Mouse (Mus musculus) neural tube, embryonic 15.5 days (tissue): ENCODE measurements around the gene Neb. TPM values are rescaled to one million over a fixed set of nuclear protein-coding genes. Genes with fewer than 3 reads are reported as not detected.

Experiments used
- ATAC-seq: fragments of 200-750 bp; cut with Nextera tagmentation; 2 replicates; pipeline ENCODE4 v1.8.0; 2017; ENCODE audit warnings: mild to moderate bottlenecking, moderate TSS enrichment, moderate library complexity; ENCODE audit not compliant: low FRiP score
- H3K27ac ChIP-seq: fragments of 300-500 bp; sonication (generic); replicated peaks from 2 replicates; pipeline ENCODE4 v1.5.1; 2015; ENCODE audit warnings: mild to moderate bottlenecking, inconsistent platforms
- H3K27me3 ChIP-seq: fragments of 300-500 bp; sonication (generic); replicated peaks from 2 replicates; pipeline ENCODE4 v1.6.1; 2015; ENCODE audit warnings: inconsistent platforms
- H3K36me3 ChIP-seq: fragments of 300-500 bp; sonication (generic); 2 replicates; pipeline ENCODE4 v1.6.1; 2015; ENCODE audit warnings: inconsistent platforms
- H3K4me1 ChIP-seq: fragments of 300-500 bp; sonication (generic); 2 replicates; pipeline ENCODE4 v1.6.1; 2015; ENCODE audit warnings: inconsistent platforms
- H3K4me2 ChIP-seq: fragments of 300-500 bp; sonication (generic); 2 replicates; pipeline ENCODE4 v1.6.1; 2015; ENCODE audit warnings: inconsistent platforms, mild to moderate bottlenecking, moderate library complexity
- H3K4me3 ChIP-seq: fragments of 300-500 bp; sonication (generic); replicated peaks from 2 replicates; pipeline ENCODE4 v1.5.1; 2015; ENCODE audit warnings: mild to moderate bottlenecking, inconsistent platforms
- H3K9ac ChIP-seq: fragments of 300-500 bp; sonication (generic); replicated peaks from 2 replicates; pipeline ENCODE4 v1.6.1; 2015; ENCODE audit warnings: mild to moderate bottlenecking, inconsistent platforms
- H3K9me3 ChIP-seq: fragments of 300-500 bp; sonication (generic); replicated peaks from 2 replicates; pipeline ENCODE4 v1.6.1; 2016; ENCODE audit warnings: inconsistent platforms
- WGBS: fragments of 180-500 bp; shearing (Covaris S2); methylation state at CpG from one replicate; pipeline ENCODE4 v1.1.7; 2015; ENCODE audit warnings: mixed read lengths; 5-methylcytosine and 5-hydroxymethylcytosine counted together
- polyA plus RNA-seq: library from polyadenylated mRNA; unstranded; fragments of >200 nt; fragmentation: Nextera tagmentation; extraction: Ambion mirVana; gene quantifications from 2 replicates; pipeline ENCODE4 v1.2.1, GENCODE M21; 2015

Neb gene
- polyA plus RNA-seq, 1 experiment from 2014 or later, result 12.4 TPM

DNA sequence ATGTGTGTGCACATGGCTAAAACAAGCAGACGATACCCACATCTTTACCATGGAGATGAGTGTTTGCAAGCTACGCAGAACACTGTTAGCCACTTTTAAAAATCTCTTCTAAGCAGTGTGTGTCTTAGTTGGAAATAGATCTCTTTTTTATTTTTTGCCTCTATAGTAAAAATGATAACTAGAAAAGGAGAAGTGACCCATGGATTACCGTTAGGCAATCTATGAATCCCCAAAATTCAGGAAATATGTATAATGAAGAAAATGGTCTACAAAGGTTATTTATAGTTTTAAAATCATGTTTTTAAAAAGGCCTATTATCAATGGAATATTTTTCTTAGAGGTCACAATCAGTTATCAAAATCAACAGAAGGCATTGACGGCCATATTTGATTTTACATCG is 80.3 kb downstream of the Neb start:
- Histone ChIP-seq H3K4me2 (no peak overlapping the region), H3K36me3 (no peaks in the 10 kb centered on the region), H3K9me3 (no peaks in the 10 kb centered on the region), H3K4me3 (no peak overlapping the region), H3K27ac (no peak overlapping the region), H3K9ac (no peak overlapping the region), H3K27me3 (no peaks in the 10 kb centered on the region), H3K4me1 (no peaks in the 10 kb centered on the region)
- 95% methylated on average over 5 of the region's 5 CpGs for WGBS
- ATAC-seq, result no peak

DNA sequence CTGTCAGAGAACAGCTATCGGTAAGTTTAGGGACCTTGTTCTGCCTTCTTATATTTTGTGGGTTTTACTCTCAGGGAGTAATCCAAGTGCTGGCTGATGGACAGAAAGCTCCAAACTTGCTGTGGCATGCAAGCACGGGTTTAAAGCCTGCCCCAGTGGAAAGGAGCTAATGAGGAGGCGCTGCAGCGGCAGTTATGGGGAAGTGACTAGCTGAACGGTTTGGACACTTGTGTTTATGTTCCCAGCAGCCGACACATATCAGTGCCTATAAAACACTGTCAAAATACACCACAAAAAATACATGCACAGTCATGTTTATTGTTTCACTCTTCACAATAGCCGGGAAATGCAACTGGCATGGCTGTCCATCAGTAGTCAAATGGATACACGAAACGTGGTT is 81.5 kb downstream of the Neb start:
- Histone ChIP-seq H3K4me1 (no peaks in the 10 kb centered on the region), H3K27me3 (no peaks in the 10 kb centered on the region), H3K36me3 (no peaks in the 10 kb centered on the region), H3K9ac (no peak overlapping the region), H3K9me3 (no peaks in the 10 kb centered on the region), H3K4me2 (no peak overlapping the region), H3K27ac (no peak overlapping the region), H3K4me3 (no peak overlapping the region)
- no peak for ATAC-seq
- 77% methylated on average over 9 of the region's 9 CpGs for WGBS

DNA sequence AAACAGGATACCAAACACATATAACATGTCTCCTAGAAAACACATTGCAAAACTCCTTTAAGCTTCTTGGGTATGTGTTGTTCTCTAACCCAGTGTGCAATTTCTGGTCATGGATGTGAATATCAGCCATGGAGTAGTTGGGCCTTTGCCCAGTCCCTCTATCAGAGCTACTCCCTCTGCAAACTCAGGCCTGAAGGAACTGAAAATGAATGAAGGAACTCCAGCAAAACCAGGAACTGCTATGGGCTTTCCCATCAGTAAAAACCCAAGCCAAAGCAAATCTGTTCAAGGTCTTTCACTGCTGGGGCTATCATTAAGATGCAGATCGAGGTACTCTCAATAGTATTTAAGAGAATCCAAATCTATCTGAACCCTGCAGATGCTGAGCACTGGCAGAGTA is 90.8 kb downstream of the Neb start:
- Histone ChIP-seq H3K4me1 (no peaks in the 10 kb centered on the region), H3K9me3 (no peaks in the 10 kb centered on the region), H3K27me3 (no peaks in the 10 kb centered on the region), H3K9ac (no peak overlapping the region), H3K4me3 (no peak overlapping the region), H3K27ac (no peak overlapping the region), H3K36me3 (no peaks in the 10 kb centered on the region), H3K4me2 (no peak overlapping the region)
- 81% methylated on average over 1 of the region's 1 CpGs for WGBS
- no peak for ATAC-seq

DNA sequence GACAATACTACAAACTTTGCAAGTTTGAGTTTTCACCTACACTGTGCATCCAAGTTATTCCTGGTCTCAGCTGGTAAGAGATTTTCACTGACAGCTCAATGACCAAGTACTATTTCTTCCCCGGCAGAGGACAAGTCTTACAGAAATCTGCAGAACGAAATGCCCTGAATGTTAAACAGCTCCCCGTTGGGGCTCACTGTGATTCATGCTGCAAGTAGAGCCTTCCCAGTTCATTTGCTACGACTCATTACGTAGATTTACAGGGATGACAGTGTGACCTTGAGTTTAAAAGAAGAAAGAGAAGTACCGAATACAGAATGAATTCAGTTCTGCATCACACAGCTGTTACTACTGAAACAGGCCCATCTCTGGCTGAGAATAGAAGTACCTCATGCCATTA is 91.9 kb downstream of the Neb start:
- WGBS, result 19% methylated on average over 6 of the region's 6 CpGs
- H3K4me3 ChIP-seq, result no peak overlapping the region
- peak; percentile 14; the same call in 1 of the 2 replicates for ATAC-seq
- H3K36me3 ChIP-seq, result no peaks in the 10 kb centered on the region
- H3K27ac ChIP-seq, result no peak overlapping the region
- no peaks in the 10 kb centered on the region for H3K4me1 ChIP-seq
- H3K9ac ChIP-seq, result no peak overlapping the region
- no peaks in the 10 kb centered on the region for H3K9me3 ChIP-seq
- no peak overlapping the region for H3K4me2 ChIP-seq
- H3K27me3 ChIP-seq, result no peaks in the 10 kb centered on the region

DNA sequence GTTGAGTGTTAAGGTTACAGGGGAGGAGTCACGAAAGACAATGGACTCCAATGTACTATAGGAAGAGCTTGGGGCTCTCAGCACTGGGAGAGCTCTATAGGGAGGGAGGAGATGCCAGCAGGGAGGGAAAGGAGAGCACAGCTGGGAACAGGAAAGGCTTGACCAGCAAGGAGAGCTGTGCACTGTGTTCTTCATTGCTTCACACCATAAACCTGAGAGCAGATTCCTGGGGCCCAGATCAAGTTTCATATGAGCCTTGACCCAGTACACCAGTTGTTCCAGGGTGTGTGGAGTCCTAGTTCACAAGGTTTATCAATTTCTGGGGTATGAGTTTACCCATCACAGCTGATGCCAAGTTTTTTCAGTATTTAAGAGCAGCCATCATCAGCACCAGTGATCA is 106.1 kb downstream of the Neb start:
- H3K27me3 ChIP-seq, result no peaks in the 10 kb centered on the region
- no peaks in the 10 kb centered on the region for H3K9me3 ChIP-seq
- 43% methylated on average over 1 of the region's 1 CpGs for WGBS
- no peak overlapping the region for H3K9ac ChIP-seq
- peak overlapping the region; percentile 11; the same call in 1 of the 2 replicates for H3K27ac ChIP-seq
- ATAC-seq, result no peak
- H3K4me2 ChIP-seq, result no peak overlapping the region
- H3K36me3 ChIP-seq, result no peaks in the 10 kb centered on the region
- peaks cover 10% of the 10 kb centered on the region for H3K4me1 ChIP-seq
- no peak overlapping the region for H3K4me3 ChIP-seq

DNA sequence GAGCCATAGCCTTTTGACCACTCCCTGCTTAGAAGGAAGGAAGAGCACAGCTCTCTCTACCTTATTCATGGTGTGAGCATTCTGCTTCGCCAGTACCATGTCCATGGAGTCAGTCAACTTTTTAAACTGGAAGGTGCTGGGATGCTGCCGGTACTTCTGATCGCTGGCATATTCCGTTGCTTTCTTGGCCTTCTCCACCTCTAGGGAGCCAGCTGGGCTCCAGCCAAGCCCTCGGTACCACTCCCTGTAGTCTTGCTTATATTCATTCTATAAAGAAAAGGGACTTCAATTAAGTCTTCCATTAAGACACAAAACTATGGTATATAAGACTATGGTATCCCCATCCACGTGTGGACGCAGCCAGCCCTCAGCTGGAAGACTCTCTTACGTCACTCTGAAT is 107.4 kb downstream of the Neb start:
- Histone ChIP-seq H3K27ac (no peak overlapping the region), H3K4me2 (no peak overlapping the region), H3K4me3 (no peak overlapping the region), H3K27me3 (no peaks in the 10 kb centered on the region), H3K36me3 (no peaks in the 10 kb centered on the region), H3K9me3 (no peaks in the 10 kb centered on the region), H3K9ac (no peak overlapping the region), H3K4me1 (peaks cover 10% of the 10 kb centered on the region)
- WGBS, result 84% methylated on average over 8 of the region's 8 CpGs
- ATAC-seq, result no peak

DNA sequence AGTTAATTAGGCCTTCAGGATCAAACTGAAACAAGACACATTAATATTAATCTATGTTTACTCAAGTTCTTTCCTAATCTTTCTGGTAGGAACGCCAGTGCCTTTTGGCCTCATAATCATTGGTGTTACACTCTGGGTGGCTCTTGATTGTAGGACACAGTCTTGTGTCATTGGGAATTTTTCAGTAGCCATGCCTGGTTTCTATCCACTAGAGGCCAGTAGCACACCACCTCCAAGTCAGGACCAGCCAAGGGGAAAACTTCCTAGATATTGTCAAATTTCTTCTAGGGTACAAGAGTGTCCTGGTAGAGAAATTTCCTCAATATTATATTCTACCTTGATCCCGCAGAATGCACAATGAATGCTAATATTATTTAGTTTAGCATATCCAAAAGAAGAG is 116.1 kb downstream of the Neb start:
- H3K9ac ChIP-seq, result no peak overlapping the region
- 56% methylated on average over 2 of the region's 2 CpGs for WGBS
- H3K27me3 ChIP-seq, result no peaks in the 10 kb centered on the region
- H3K36me3 ChIP-seq, result no peaks in the 10 kb centered on the region
- no peak overlapping the region for H3K4me3 ChIP-seq
- H3K4me1 ChIP-seq, result no peaks in the 10 kb centered on the region
- no peak overlapping the region for H3K4me2 ChIP-seq
- no peaks in the 10 kb centered on the region for H3K9me3 ChIP-seq
- 0 out of 2 replicates have a peak, but pooled peaks have one; percentile 55 for ATAC-seq
- no peak overlapping the region for H3K27ac ChIP-seq

DNA sequence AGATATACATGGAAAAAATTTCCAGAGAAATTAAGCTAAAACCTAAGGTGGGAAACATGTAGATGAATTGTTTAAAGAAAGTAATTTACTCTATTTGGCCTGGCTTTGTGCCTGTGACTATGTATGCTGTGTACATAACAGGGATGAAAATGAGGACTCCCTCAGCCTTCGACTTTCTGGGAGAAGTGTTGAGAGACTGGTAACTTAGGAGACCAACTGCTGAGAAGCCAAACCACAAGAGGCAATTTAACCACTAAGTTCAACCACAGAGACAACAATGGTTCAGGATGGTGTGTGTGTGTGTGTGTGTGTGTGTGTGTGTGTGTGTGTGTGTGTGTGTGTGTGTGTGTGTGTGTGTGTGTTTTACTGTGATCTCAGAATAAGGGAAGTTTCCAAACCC is 126.2 kb downstream of the Neb start:
- Histone ChIP-seq H3K27ac (no peak overlapping the region), H3K9ac (no peak overlapping the region), H3K36me3 (no peaks in the 10 kb centered on the region), H3K4me2 (no peak overlapping the region), H3K4me1 (no peaks in the 10 kb centered on the region), H3K9me3 (no peaks in the 10 kb centered on the region), H3K27me3 (no peaks in the 10 kb centered on the region), H3K4me3 (no peak overlapping the region)
- ATAC-seq, result no peak
- WGBS, result 52% methylated on average over 1 of the region's 1 CpGs

DNA sequence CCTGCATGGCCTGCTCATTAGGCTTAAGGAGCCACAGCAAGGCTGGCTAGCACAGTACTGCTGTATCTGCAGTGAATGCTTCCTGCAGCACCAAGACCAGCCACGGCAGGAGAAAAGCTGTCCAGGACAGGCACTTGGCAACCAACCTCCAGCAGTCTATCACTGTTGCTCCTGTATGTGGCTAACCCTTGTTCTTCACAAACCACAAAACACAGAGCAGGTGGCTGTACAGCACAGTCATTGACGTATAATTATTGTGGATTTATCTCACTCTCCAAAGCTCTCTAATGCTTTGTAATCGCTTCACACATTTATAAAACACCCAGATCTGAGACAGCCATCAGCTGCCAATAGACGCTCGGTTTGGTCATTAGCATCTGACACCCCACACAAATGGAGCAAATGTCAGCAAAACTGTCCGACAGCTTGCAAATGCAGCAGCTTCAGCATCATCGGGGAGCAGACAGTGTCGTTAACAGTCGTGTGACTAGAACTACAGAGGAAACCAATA is 129.9 kb downstream of the Neb start:
- 0 out of 2 replicates have a peak overlapping the region, but pooled peaks have one; percentile 37 for H3K27ac ChIP-seq
- H3K4me3 ChIP-seq, result no peak overlapping the region
- H3K27me3 ChIP-seq, result no peaks in the 10 kb centered on the region
- WGBS, result 55% methylated on average over 9 of the region's 9 CpGs
- no peaks in the 10 kb centered on the region for H3K36me3 ChIP-seq
- H3K9me3 ChIP-seq, result no peaks in the 10 kb centered on the region
- no peaks in the 10 kb centered on the region for H3K4me1 ChIP-seq
- no peak overlapping the region for H3K4me2 ChIP-seq
- peak; percentile 53; the same call in 1 of the 2 replicates for ATAC-seq
- H3K9ac ChIP-seq, result no peak overlapping the region

DNA sequence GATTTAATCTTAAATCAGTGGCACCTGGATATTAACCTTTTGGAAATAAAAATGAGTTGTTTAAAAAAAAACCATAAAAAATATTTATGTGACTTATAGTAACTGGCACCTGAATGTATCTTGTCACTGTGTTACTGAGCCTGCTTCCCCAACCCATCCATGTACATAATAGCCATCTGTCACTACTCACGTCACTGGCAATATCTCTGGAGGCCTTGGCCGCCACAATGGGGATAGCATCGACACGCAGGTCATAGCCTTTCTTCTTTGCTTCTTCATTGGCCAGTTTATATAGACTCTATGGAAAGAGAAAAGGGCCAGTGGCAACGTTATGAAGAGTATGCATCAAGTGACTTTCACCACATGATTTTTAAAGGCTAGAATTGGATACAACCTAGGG is 133.2 kb downstream of the Neb start:
- Histone ChIP-seq H3K4me1 (no peaks in the 10 kb centered on the region), H3K4me2 (no peak overlapping the region), H3K4me3 (no peak overlapping the region), H3K27me3 (no peaks in the 10 kb centered on the region), H3K36me3 (no peaks in the 10 kb centered on the region), H3K9ac (no peak overlapping the region), H3K9me3 (no peaks in the 10 kb centered on the region), H3K27ac (no peak overlapping the region)
- 85% methylated on average over 5 of the region's 5 CpGs for WGBS
- no peak for ATAC-seq

DNA sequence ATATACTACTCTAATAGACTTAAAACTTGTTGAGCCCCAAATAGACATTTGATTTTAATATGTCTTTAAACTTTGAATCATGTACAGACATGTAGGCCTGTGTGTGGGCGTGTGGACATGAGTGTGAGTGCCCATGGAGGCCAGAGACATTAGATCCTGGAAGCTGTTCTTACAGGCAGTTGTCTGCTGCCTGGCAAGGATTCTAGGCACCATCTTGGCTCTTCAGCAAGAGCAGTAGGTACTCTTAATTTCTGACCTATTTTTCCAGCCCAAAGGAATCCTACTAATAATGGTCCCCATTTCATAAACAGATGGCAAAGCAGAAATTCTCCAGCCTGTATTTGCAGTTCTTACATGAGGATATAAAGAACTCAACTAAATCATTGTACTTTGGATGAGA is 135.6 kb downstream of the Neb start:
- Histone ChIP-seq H3K9ac (no peak overlapping the region), H3K9me3 (no peaks in the 10 kb centered on the region), H3K27ac (no peak overlapping the region), H3K4me2 (no peak overlapping the region), H3K27me3 (no peaks in the 10 kb centered on the region), H3K36me3 (no peaks in the 10 kb centered on the region), H3K4me1 (no peaks in the 10 kb centered on the region), H3K4me3 (no peak overlapping the region)
- 96% methylated on average over 1 of the region's 1 CpGs for WGBS
- no peak for ATAC-seq

DNA sequence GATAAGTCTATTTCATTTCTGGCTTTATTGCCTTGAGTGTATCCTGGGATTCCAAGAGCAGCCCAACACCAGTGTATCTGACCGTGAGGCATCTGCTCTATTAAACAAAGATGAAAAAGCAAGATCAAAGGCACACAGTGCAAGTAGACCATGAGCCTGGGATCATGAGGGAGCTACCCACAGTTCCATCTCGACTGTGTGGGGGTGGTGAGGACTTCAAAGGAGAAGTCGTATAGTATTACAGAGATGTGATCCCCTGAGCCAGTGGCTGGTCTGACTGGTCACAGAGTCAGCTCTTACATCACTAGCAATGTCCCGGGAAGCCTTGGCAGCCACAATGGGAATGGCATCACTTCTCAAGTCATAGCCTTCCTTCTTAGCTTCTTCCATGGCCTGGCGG is 140.4 kb downstream of the Neb start:
- WGBS, result 65% methylated on average over 5 of the region's 5 CpGs
- H3K9ac ChIP-seq, result no peak overlapping the region
- H3K27ac ChIP-seq, result no peak overlapping the region
- H3K4me1 ChIP-seq, result no peaks in the 10 kb centered on the region
- H3K9me3 ChIP-seq, result no peaks in the 10 kb centered on the region
- no peak for ATAC-seq
- H3K4me3 ChIP-seq, result no peak overlapping the region
- H3K36me3 ChIP-seq, result no peaks in the 10 kb centered on the region
- H3K4me2 ChIP-seq, result no peak overlapping the region
- no peaks in the 10 kb centered on the region for H3K27me3 ChIP-seq

DNA sequence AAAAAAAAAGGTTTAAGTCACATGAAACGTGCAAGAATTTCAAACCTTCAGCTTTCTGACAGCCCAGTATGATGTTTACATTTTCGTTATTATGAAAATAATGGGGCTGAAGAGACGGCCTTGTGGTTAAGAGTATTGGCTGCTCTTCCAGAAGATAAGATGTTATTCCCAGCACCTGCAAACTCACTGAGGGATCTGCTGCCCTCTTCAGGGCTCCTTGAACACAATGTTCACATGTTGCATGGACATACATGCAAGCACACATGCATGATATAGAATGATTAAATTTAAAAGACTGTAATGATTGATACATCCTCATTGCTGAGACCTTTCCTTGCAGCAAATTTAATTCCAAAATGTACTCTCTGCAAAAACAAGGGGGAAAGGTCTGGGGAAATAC is 150.7 kb downstream of the Neb start:
- Histone ChIP-seq H3K9me3 (no peaks in the 10 kb centered on the region), H3K4me1 (no peaks in the 10 kb centered on the region), H3K27me3 (no peaks in the 10 kb centered on the region), H3K4me3 (no peak overlapping the region), H3K4me2 (no peak overlapping the region), H3K36me3 (no peaks in the 10 kb centered on the region), H3K9ac (no peak overlapping the region), H3K27ac (no peak overlapping the region)
- ATAC-seq, result no peak
- 70% methylated on average over 3 of the region's 3 CpGs for WGBS
